8 mouse cellular contexts compared by ENCODE assay signal in genomic region chr12:87470263-87471136, GRCm38 (mm10). TPM values are rescaled to one million over a fixed set of nuclear protein-coding genes. Genes with fewer than 3 reads are reported as not detected.
DNase-seq lines count a peak whose midpoint lies in the region; ATAC-seq and TF ChIP-seq lines count a peak whose summit lies in the region.

No protein-coding gene starts in this region.

- peak overlapping the region; percentile 64 for H3K4me2 ChIP-seq in heart, embryonic 12.5 days
- H3K4me2 ChIP-seq in forebrain, embryonic 14.5 days (ENCODE audit: low read length): peak overlapping the region; percentile 72
- peak overlapping the region; percentile 78 for H3K4me2 ChIP-seq in liver, postnatal 0 days (ENCODE audit: low read depth, low read length)

- peak overlapping the region; percentile 89 for H3K4me3 ChIP-seq in heart, embryonic 12.5 days
- H3K4me3 ChIP-seq in ES-Bruce4 (ENCODE audit: low read depth, low read length): no peak overlapping the region
- peak overlapping the region; percentile 74; the same call in 1 of the 2 replicates for H3K4me3 ChIP-seq in forebrain, embryonic 14.5 days (ENCODE audit: low read depth, low read length)
- H3K4me3 ChIP-seq in liver, postnatal 0 days (ENCODE audit: low read depth, low read length): peak overlapping the region; percentile 77

- H3K27ac ChIP-seq in heart, embryonic 12.5 days (ENCODE audit: poor library complexity, severe bottlenecking): no peak overlapping the region
- H3K27ac ChIP-seq in ES-Bruce4 (ENCODE audit: insufficient read depth, low read length): no peak overlapping the region
- H3K27ac ChIP-seq in forebrain, embryonic 14.5 days (ENCODE audit: low read depth, low read length): no peak overlapping the region
- peak overlapping the region; percentile 42; the same call in 1 of the 2 replicates for H3K27ac ChIP-seq in liver, postnatal 0 days (ENCODE audit: low read depth)

- peaks cover 11% of the 10 kb centered on the region for H3K4me1 ChIP-seq in heart, embryonic 12.5 days (replicated peaks)
- peaks cover 1% of the 10 kb centered on the region for H3K4me1 ChIP-seq in ES-Bruce4 (ENCODE audit: control insufficient read depth, insufficient read depth, low read length)
- peaks cover 9% of the 10 kb centered on the region; the same call in 1 of the 2 replicates for H3K4me1 ChIP-seq in forebrain, embryonic 14.5 days (ENCODE audit: control insufficient read depth, insufficient read depth, low read length)
- H3K4me1 ChIP-seq in liver, postnatal 0 days (ENCODE audit: insufficient read depth): peaks cover 17% of the 10 kb centered on the region

- no peak for TF ChIP-seq CTCF in ES-Bruce4 (IDR thresholded peaks at IDR 0.05; ENCODE audit: low read depth, low read length)
- no peak for TF ChIP-seq CTCF in liver, postnatal 0 days (IDR thresholded peaks at IDR 0.05; ENCODE audit: low read depth)

- no peak for DNase-seq in heart, adult 11 months
- no peak for DNase-seq in forebrain, embryonic 14.5 days (ENCODE audit: low spot score)
- DNase-seq in liver, postnatal 0 days: peak; percentile 26
- DNase-seq in right cerebral cortex, postnatal 10 days (ENCODE audit: low spot score in 2 of 2): no peak
- no peak for DNase-seq in urinary bladder, adult 18-20 months (ENCODE audit: low spot score in 2 of 2)
- DNase-seq in left cerebral cortex, postnatal 14 days (ENCODE audit: low spot score in 2 of 2): no peak

- intact Hi-C loops in left cerebral cortex, postnatal 14 days (cut with DNase I): no loop called here

- TF ChIP-seq POLR2A in ES-Bruce4 (IDR thresholded peaks at IDR 0.05; ENCODE audit: insufficient read depth, low read length): no peak

- H3K9ac ChIP-seq in heart, embryonic 12.5 days: peak overlapping the region; percentile 37; the same call in 1 of the 2 replicates
- peak overlapping the region; percentile 93 for H3K9ac ChIP-seq in ES-Bruce4 (ENCODE audit: low read depth, poor library complexity, severe bottlenecking)
- peak overlapping the region; percentile 10; the same call in 1 of the 2 replicates for H3K9ac ChIP-seq in forebrain, embryonic 14.5 days (ENCODE audit: low read length)
- H3K9ac ChIP-seq in liver, postnatal 0 days (replicated peaks): peak overlapping the region; percentile 93; the same call in 1 of the 2 replicates

- no peaks in the 10 kb centered on the region for H3K9me3 ChIP-seq in heart, embryonic 12.5 days (replicated peaks)
- H3K9me3 ChIP-seq in ES-Bruce4 (replicated peaks; ENCODE audit: control insufficient read depth, insufficient read depth, low read length, poor library complexity, severe bottlenecking): no peaks in the 10 kb centered on the region
- H3K9me3 ChIP-seq in forebrain, embryonic 14.5 days (replicated peaks; ENCODE audit: control insufficient read depth, low read length): no peaks in the 10 kb centered on the region
- H3K9me3 ChIP-seq in liver, postnatal 0 days (ENCODE audit: low read length): no peaks in the 10 kb centered on the region

- H3K36me3 ChIP-seq in heart, embryonic 12.5 days: peaks cover 24% of the 10 kb centered on the region
- peaks cover 32% of the 10 kb centered on the region for H3K36me3 ChIP-seq in ES-Bruce4 (ENCODE audit: control insufficient read depth, insufficient read depth, low read length, poor library complexity, severe bottlenecking)
- H3K36me3 ChIP-seq in forebrain, embryonic 14.5 days (ENCODE audit: control insufficient read depth, insufficient read depth, low read length): peaks cover 23% of the 10 kb centered on the region
- peaks cover 18% of the 10 kb centered on the region for H3K36me3 ChIP-seq in liver, postnatal 0 days (replicated peaks; ENCODE audit: insufficient read depth, low read length)

- no peak for ATAC-seq in heart, embryonic 12.5 days (ENCODE audit: insufficient number of reproducible peaks, low FRiP score)
- no peak for ATAC-seq in forebrain, embryonic 14.5 days
- ATAC-seq in liver, postnatal 0 days: 0 out of 2 replicates have a peak, but pooled peaks have one; percentile 11

- TF ChIP-seq EP300 in ES-Bruce4 (IDR thresholded peaks at IDR 0.05; ENCODE audit: insufficient read depth, low read depth, low read length): no peak
- no peak for TF ChIP-seq EP300 in liver, postnatal 0 days (IDR thresholded peaks at IDR 0.05; ENCODE audit: low read depth)

- no peaks in the 10 kb centered on the region for H3K27me3 ChIP-seq in heart, embryonic 12.5 days (replicated peaks)
- no peaks in the 10 kb centered on the region for H3K27me3 ChIP-seq in ES-Bruce4 (ENCODE audit: control insufficient read depth, insufficient read depth, low read length, poor library complexity, severe bottlenecking)
- H3K27me3 ChIP-seq in forebrain, embryonic 14.5 days (replicated peaks; ENCODE audit: control insufficient read depth, insufficient read depth, low read length): no peaks in the 10 kb centered on the region
- no peaks in the 10 kb centered on the region for H3K27me3 ChIP-seq in liver, postnatal 0 days (ENCODE audit: insufficient read depth, low read length)

- WGBS in heart, embryonic 12.5 days: 60% methylated on average over 7 of the region's 7 CpGs
- 71% methylated on average over 7 of the region's 7 CpGs for WGBS in forebrain, embryonic 14.5 days
- WGBS in liver, postnatal 0 days (ENCODE audit: insufficient replicate concordance): 46% methylated on average over 7 of the region's 7 CpGs

RNA-seq across cellular contexts. Expression of gene Snw1, which starts 1.6 kb away (rescaled TPM):
- 85.7 and 86.1 TPM in 2 replicates for polyA plus RNA-seq in heart, embryonic 12.5 days (2016; fragmentation: Nextera tagmentation; extraction: Ambion mirVana)
- polyA plus RNA-seq in ES-Bruce4 (2011; ENCODE audit: insufficient read depth, insufficient read length, low read depth, missing spikeins): 95.4 and 105 TPM in 2 replicates
- 138 and 145 TPM in 2 replicates for polyA plus RNA-seq in forebrain, embryonic 14.5 days (2014; fragmentation: Nextera tagmentation; extraction: Ambion mirVana)
- 41.3 and 42.0 TPM in 2 replicates for polyA plus RNA-seq in liver, postnatal 0 days (2015; fragmentation: Nextera tagmentation; extraction: Ambion mirVana)
- total RNA-seq in left cerebral cortex, postnatal 14 days (2021): 10 to 100 TPM; 50.5 to 54.1 TPM

RNA-seq across cellular contexts. Expression of gene Gm5788, which starts 24.0 kb away (rescaled TPM):
- not detected in 2 replicates for polyA plus RNA-seq in heart, embryonic 12.5 days (2016; fragmentation: Nextera tagmentation; extraction: Ambion mirVana)
- polyA plus RNA-seq in ES-Bruce4 (2011; ENCODE audit: insufficient read depth, insufficient read length, low read depth, missing spikeins): not detected in 2 replicates
- not detected in 2 replicates for polyA plus RNA-seq in forebrain, embryonic 14.5 days (2014; fragmentation: Nextera tagmentation; extraction: Ambion mirVana)
- polyA plus RNA-seq in liver, postnatal 0 days (2015; fragmentation: Nextera tagmentation; extraction: Ambion mirVana): not detected in 2 replicates
- total RNA-seq in left cerebral cortex, postnatal 14 days (2021): not detected

RNA-seq across cellular contexts. Expression of gene Alkbh1, which starts 26.7 kb away (rescaled TPM):
- 36.6 and 40.0 TPM in 2 replicates for polyA plus RNA-seq in heart, embryonic 12.5 days (2016; fragmentation: Nextera tagmentation; extraction: Ambion mirVana)
- 62.5 and 64.5 TPM in 2 replicates for polyA plus RNA-seq in ES-Bruce4 (2011; ENCODE audit: insufficient read depth, insufficient read length, low read depth, missing spikeins)
- polyA plus RNA-seq in forebrain, embryonic 14.5 days (2014; fragmentation: Nextera tagmentation; extraction: Ambion mirVana): 25.8 and 25.9 TPM in 2 replicates
- 10.1 and 13.1 TPM in 2 replicates for polyA plus RNA-seq in liver, postnatal 0 days (2015; fragmentation: Nextera tagmentation; extraction: Ambion mirVana)
- total RNA-seq in left cerebral cortex, postnatal 14 days (2021): 10 to 100 TPM; 17.1 to 17.2 TPM

RNA-seq across cellular contexts. Expression of gene Slirp, which starts 26.8 kb away (rescaled TPM):
- 249 and 268 TPM in 2 replicates for polyA plus RNA-seq in heart, embryonic 12.5 days (2016; fragmentation: Nextera tagmentation; extraction: Ambion mirVana)
- 137 and 150 TPM in 2 replicates for polyA plus RNA-seq in ES-Bruce4 (2011; ENCODE audit: insufficient read depth, insufficient read length, low read depth, missing spikeins)
- 229 and 292 TPM in 2 replicates for polyA plus RNA-seq in forebrain, embryonic 14.5 days (2014; fragmentation: Nextera tagmentation; extraction: Ambion mirVana)
- 132 and 146 TPM in 2 replicates for polyA plus RNA-seq in liver, postnatal 0 days (2015; fragmentation: Nextera tagmentation; extraction: Ambion mirVana)
- total RNA-seq in left cerebral cortex, postnatal 14 days (2021): 10 to 100 TPM; 79.6 to 93.9 TPM

RNA-seq across cellular contexts. Expression of gene Gm8300, which starts 43.6 kb away (rescaled TPM):
- polyA plus RNA-seq in heart, embryonic 12.5 days (2016; fragmentation: Nextera tagmentation; extraction: Ambion mirVana): not detected in 2 replicates
- polyA plus RNA-seq in ES-Bruce4 (2011; ENCODE audit: insufficient read depth, insufficient read length, low read depth, missing spikeins): not detected in 2 replicates
- polyA plus RNA-seq in forebrain, embryonic 14.5 days (2014; fragmentation: Nextera tagmentation; extraction: Ambion mirVana): not detected in 2 replicates
- polyA plus RNA-seq in liver, postnatal 0 days (2015; fragmentation: Nextera tagmentation; extraction: Ambion mirVana): not detected in 2 replicates
- total RNA-seq in left cerebral cortex, postnatal 14 days (2021): not detected

Comparison
In these comparisons a context has a peak if more than half of its experiments do, and no peak if none do; other contexts are left out.
1. H3K9ac ChIP-seq: peak in every context shown above with its lines; median percentile 93 in ES-Bruce4; 93 in liver, postnatal 0 days; 37 in heart, embryonic 12.5 days; 10 in forebrain, embryonic 14.5 days.